Mouse (Mus musculus): ENCODE results near the gene Tmem236. TPM values are rescaled to one million over a fixed set of nuclear protein-coding genes. Genes with fewer than 3 reads are reported as not detected.

Gene Tmem236
- not detected in 2 replicates for polyA plus RNA-seq (2012; ENCODE audit: insufficient read depth, insufficient read length, low replicate concordance, missing spikeins)

DNA sequence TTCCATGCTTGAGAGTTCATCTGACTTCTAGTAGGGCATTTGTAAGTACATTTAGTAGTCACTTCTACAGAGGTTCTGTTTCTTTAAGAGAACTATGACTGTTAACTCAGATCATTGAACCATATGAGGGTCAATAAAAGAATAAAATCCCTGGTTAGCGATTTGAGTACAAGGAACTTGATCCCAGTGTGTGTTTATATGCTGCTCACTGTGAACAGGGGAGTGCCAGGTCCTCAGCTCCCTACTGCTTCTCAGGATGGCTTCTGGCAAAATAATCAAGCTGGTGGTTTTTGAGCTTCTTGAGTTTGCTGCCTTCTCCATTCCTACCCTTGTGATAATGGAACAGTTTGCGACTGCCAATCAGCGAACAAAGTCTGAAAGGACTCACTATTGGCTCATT lies at the start of gene Tmem236:
Gene Tmem236, plus strand, starts transcription at position 190 of the 400 bp plus-strand sequence.
- WGBS = 31% methylated on average over 3 of the region's 3 CpGs
- H3K4me1 ChIP-seq (ENCODE audit: control insufficient read depth, insufficient read depth, low read length) = no peaks in the 10 kb centered on the region
- no peak within 1 kb of the TSS for H3K27ac ChIP-seq (ENCODE audit: insufficient read depth, low read depth, low read length)
- TF ChIP-seq CTCF (IDR thresholded peaks at IDR 0.05; ENCODE audit: insufficient read depth, low read depth, low read length) (no peak), POLR2A (IDR thresholded peaks at IDR 0.05; ENCODE audit: insufficient read depth, low read depth, low read length) (no peak)
- H3K4me3 ChIP-seq (ENCODE audit: insufficient read depth, low read depth, low read length) = no peak within 1 kb of the TSS

DNA sequence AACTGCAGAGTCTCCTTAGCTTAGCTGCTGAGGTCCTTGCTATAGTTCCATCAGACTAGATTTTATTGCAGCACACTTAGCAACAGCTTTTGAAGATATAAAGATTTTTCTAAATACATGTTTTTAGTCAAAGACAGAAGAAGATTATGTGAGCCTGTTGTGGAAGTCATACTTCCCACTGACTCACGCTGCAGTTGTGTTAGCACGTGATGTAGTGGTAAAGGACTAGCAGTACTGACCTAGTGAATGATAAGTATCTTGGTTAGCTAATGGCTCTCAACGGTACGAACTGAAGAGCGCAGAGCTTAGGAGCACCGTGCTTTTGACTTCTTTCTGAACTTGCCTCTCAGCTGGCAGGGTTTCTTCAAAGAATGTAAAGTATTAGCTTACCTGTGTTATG lies 47.9 kb upstream of the Tmem236 start:
- TF ChIP-seq CTCF (IDR thresholded peaks at IDR 0.05; ENCODE audit: insufficient read depth, low read depth, low read length) = no peak
- TF ChIP-seq POLR2A (IDR thresholded peaks at IDR 0.05; ENCODE audit: insufficient read depth, low read depth, low read length) = no peak
- 94% methylated on average over 6 of the region's 6 CpGs for WGBS

DNA sequence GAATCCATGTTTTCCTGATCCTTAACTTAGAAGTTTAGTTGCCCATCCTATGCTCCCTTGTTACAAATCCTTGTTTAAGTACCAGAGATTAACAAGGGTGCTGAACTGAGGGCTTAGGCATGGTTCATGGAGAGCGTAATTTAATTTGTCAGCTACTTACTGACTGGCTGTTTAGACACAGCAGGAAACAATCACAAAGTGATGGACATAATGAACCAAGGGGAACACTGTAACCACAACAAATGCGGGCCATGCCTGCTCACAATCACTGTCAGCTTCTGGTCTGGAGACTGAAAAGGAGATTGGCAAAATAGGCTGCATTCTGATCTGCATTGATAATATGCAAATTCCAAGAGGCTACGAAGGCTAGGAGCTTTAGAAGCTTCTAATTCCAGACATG lies 46.7 kb upstream of the Tmem236 start:
- 50% methylated on average over 3 of the region's 3 CpGs for WGBS
- no peaks in the 10 kb centered on the region for H3K4me1 ChIP-seq (ENCODE audit: control insufficient read depth, insufficient read depth, low read length)
- no peak overlapping the region for H3K4me3 ChIP-seq (ENCODE audit: insufficient read depth, low read depth, low read length)
- TF ChIP-seq POLR2A (IDR thresholded peaks at IDR 0.05; ENCODE audit: insufficient read depth, low read depth, low read length) = no peak
- no peak for TF ChIP-seq CTCF (IDR thresholded peaks at IDR 0.05; ENCODE audit: insufficient read depth, low read depth, low read length)
- no peak overlapping the region for H3K27ac ChIP-seq (ENCODE audit: insufficient read depth, low read depth, low read length)

More for the DNA sequence above, 47.9 kb upstream of the Tmem236 start:
- Histone ChIP-seq H3K4me1 (ENCODE audit: control insufficient read depth, insufficient read depth, low read length) (no peaks in the 10 kb centered on the region), H3K27ac (ENCODE audit: insufficient read depth, low read depth, low read length) (no peak overlapping the region), H3K4me3 (ENCODE audit: insufficient read depth, low read depth, low read length) (no peak overlapping the region)

DNA sequence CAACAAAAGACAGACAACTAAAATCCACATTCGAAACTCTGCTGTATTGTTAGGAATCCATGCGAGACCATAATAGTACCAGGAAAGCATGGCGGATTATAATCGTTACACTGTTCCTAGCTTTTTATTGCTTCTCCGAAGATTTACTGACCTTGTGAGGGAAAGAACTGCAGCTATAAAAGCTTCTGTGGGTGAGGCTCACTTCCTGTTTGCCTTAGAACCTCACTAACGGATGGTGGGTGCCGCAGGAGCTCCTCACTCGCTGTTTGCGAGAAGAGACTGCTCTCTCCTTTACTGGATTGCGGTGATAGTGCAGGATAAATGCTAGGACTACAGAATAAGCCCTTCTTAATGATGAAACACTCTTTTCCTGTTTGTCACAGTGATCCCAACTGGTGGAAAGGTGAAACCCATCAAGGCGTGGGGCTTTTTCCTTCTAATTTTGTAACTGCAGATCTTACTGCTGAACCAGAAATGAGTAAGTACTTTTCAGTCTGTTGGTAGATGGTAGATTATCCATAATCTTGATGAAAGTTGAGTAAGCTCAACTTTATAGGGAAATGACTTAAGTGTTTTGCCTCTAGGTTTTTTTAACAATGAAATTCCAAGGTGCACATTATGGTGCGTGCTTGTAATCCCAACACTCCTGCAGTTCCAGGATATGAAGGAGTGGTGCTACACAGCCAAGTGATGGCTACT lies 43.5 kb upstream of the Tmem236 start:
- Histone ChIP-seq H3K4me1 (ENCODE audit: control insufficient read depth, insufficient read depth, low read length) (no peaks in the 10 kb centered on the region), H3K27ac (ENCODE audit: insufficient read depth, low read depth, low read length) (no peak overlapping the region), H3K4me3 (ENCODE audit: insufficient read depth, low read depth, low read length) (no peak overlapping the region)
- no peak for TF ChIP-seq CTCF (IDR thresholded peaks at IDR 0.05; ENCODE audit: insufficient read depth, low read depth, low read length)
- TF ChIP-seq POLR2A (IDR thresholded peaks at IDR 0.05; ENCODE audit: insufficient read depth, low read depth, low read length) = no peak
- WGBS = 83% methylated on average over 12 of the region's 12 CpGs

DNA sequence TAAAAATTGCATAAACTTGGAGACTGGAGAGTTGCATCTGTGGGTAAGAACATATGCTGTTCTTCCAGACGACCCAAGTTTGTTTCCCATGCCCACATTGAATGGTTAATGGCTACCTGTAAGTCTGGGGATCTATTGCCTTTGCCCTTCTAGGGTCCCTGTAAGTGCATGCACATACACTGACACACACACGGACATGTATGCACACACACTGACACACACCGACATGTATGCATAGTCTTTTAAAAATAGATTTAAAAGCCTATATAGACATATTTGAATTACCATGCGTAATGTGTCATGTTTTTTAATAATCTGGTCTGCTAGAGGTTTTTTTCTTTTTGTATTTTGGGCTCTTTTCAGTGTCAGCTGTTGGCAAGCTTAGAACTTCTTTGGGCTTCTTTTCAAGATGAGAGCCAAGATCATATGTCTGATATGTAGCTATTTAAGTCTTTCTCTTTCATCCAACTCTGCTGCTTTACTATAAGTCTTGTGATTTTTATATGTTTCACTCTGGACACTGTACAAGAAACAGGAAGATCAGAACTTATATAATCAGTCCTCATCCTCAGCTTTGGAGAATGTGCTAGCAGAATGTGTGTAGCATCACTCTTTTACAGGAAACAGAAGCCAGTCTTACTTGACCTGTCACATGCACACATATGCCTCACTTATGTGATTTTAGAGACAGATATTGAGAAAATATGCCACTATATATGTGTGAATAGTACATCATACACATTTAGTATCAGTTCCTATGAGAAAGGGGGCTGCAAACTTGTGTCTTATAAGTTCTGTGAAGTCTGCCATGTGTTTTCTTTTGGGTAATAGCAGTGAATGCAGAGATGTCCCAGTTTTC lies 41.6 kb upstream of the Tmem236 start:
- WGBS = 86% methylated on average over 4 of the region's 4 CpGs
- Histone ChIP-seq H3K27ac (ENCODE audit: insufficient read depth, low read depth, low read length) (no peak overlapping the region), H3K4me3 (ENCODE audit: insufficient read depth, low read depth, low read length) (no peak overlapping the region), H3K4me1 (ENCODE audit: control insufficient read depth, insufficient read depth, low read length) (no peaks in the 10 kb centered on the region)
- TF ChIP-seq POLR2A (IDR thresholded peaks at IDR 0.05; ENCODE audit: insufficient read depth, low read depth, low read length) (no peak), CTCF (IDR thresholded peaks at IDR 0.05; ENCODE audit: insufficient read depth, low read depth, low read length) (no peak)

DNA sequence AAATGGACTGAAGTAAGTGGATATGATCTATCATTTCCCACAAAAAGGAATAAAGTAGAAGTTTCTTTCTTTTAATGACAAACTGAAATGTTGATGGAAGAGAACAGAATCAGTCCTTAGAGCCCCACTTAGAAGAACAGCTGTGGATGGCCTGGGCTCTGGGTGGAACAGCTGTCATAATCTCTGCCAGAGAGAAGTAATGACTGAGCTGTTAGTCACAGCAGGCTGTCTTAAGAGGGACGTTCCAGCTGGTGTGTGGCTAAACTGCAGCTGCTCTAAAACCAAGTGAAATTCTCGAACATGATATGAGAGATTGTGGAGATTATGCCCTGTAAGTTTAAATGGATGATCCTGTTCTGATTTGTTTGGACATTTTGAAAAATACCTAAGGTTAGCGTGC lies 37.4 kb upstream of the Tmem236 start:
- TF ChIP-seq POLR2A (IDR thresholded peaks at IDR 0.05; ENCODE audit: insufficient read depth, low read depth, low read length) (no peak), CTCF (IDR thresholded peaks at IDR 0.05; ENCODE audit: insufficient read depth, low read depth, low read length) (no peak)
- WGBS = 55% methylated on average over 3 of the region's 3 CpGs
- Histone ChIP-seq H3K27ac (ENCODE audit: insufficient read depth, low read depth, low read length) (no peak overlapping the region), H3K4me1 (ENCODE audit: control insufficient read depth, insufficient read depth, low read length) (no peaks in the 10 kb centered on the region), H3K4me3 (ENCODE audit: insufficient read depth, low read depth, low read length) (no peak overlapping the region)

DNA sequence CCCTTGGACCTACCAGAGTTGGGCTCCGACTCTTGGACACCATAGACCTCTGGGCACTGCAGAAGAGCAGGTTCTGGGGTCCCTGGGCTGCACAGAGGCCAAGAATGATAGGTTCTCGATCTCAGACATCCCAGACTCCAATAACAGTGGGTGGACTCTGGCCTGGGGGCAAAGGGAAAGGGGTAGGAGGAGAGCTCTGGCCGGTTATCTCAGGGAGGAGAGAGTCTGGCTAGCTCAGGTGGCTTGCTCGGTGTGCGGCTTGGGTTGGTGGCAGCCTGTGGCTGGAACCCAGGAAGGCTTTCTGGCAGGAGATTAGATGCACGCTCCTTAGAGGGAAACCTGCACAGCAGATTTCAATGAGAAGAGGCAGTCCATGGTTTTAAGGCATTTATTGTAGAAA lies 34.7 kb upstream of the Tmem236 start:
- 87% methylated on average over 6 of the region's 6 CpGs for WGBS
- H3K4me3 ChIP-seq (ENCODE audit: insufficient read depth, low read depth, low read length) = no peak overlapping the region

DNA sequence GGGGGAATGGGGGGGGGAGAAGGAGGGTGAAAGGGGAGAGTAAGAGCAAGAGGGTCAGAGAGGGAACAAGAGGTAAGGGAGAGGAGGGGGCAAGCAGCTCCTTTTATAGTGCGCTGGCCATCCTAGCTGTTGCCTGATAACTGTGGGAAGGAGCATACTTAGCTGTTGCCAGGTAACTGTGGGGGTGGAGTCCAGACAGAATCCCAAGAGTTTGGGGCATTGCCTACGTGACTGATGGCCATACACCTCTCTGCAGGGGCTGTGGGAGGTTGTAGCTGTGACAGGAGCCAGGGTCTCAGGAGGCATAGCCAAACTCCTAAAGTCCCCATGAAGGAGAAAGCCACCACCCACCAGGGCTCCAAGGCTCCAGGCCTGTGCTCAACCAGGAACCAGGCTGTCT lies 34.3 kb upstream of the Tmem236 start:
- 69% methylated on average over 2 of the region's 2 CpGs for WGBS
- no peak overlapping the region for H3K4me3 ChIP-seq (ENCODE audit: insufficient read depth, low read depth, low read length)
- TF ChIP-seq POLR2A (IDR thresholded peaks at IDR 0.05; ENCODE audit: insufficient read depth, low read depth, low read length) (no peak), CTCF (IDR thresholded peaks at IDR 0.05; ENCODE audit: insufficient read depth, low read depth, low read length) (no peak)
- no peak overlapping the region for H3K27ac ChIP-seq (ENCODE audit: insufficient read depth, low read depth, low read length)
- no peaks in the 10 kb centered on the region for H3K4me1 ChIP-seq (ENCODE audit: control insufficient read depth, insufficient read depth, low read length)

More for the DNA sequence above, 34.7 kb upstream of the Tmem236 start:
- Histone ChIP-seq H3K4me1 (ENCODE audit: control insufficient read depth, insufficient read depth, low read length) (no peaks in the 10 kb centered on the region), H3K27ac (ENCODE audit: insufficient read depth, low read depth, low read length) (no peak overlapping the region)
- no peak for TF ChIP-seq CTCF (IDR thresholded peaks at IDR 0.05; ENCODE audit: insufficient read depth, low read depth, low read length)
- no peak for TF ChIP-seq POLR2A (IDR thresholded peaks at IDR 0.05; ENCODE audit: insufficient read depth, low read depth, low read length)

DNA sequence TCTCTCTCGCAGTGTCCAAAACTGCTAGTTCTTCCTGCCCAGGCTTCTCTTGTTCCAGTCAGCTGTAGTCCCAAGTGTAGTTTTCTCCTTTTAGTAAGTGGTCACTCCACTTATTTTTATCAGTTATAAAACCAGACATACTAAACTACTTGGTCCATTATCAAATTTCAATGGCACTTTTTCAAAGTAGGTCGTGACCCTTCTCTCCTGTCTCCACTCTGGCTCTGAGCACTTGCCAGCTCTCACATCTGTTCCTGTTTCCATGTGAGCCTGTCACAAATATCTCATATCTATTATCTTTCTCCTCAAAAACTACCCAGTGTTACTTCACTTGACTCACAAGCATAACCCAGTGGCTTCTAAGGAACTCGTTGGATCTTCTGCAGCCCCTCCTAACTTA lies 29.0 kb upstream of the Tmem236 start:
- 59% methylated on average over 3 of the region's 3 CpGs for WGBS

More for the DNA sequence above, 29.0 kb upstream of the Tmem236 start:
- no peak for TF ChIP-seq CTCF (IDR thresholded peaks at IDR 0.05; ENCODE audit: insufficient read depth, low read depth, low read length)
- TF ChIP-seq POLR2A (IDR thresholded peaks at IDR 0.05; ENCODE audit: insufficient read depth, low read depth, low read length) = no peak
- H3K27ac ChIP-seq (ENCODE audit: insufficient read depth, low read depth, low read length) = no peak overlapping the region
- no peak overlapping the region for H3K4me3 ChIP-seq (ENCODE audit: insufficient read depth, low read depth, low read length)
- no peaks in the 10 kb centered on the region for H3K4me1 ChIP-seq (ENCODE audit: control insufficient read depth, insufficient read depth, low read length)
